Mouse (Mus musculus): ENCODE data around the gene Ncf2. TPM values are rescaled to one million over a fixed set of nuclear protein-coding genes. Genes with fewer than 3 reads are reported as not detected.

The Ncf2 gene
- polyA plus RNA-seq (2011; ENCODE audit: insufficient read depth, insufficient read length, low read depth, missing spikeins): 1.4 and 1.6 TPM in 2 replicates

DNA sequence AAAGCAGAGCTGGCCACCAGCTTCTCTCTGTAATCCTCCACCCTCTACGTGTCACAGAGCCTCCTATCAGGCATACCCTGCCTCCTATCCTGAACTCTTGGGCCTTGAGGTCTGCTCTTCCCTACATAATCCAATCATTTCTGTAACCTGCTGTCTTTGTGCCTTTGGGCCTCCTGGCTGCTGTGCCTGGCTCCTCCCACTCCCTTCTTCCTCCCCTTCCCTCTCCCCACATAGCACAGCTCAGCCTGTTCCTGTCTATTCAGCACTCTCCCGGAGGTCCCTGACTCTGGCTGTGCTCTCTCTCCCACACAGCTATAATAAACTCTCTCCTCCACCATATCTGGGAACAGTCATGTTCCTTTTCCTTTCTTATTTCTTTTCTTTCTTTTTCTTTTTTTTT, at the start of gene Ncf2:
TSS of gene Ncf2 (plus strand) at position 298 of the 400 bp plus-strand sequence.
- no peaks in the 10 kb centered on the region for H3K27me3 ChIP-seq (ENCODE audit: control insufficient read depth, insufficient read depth, low read length, poor library complexity, severe bottlenecking)
- no peak within 1 kb of the TSS for H3K9ac ChIP-seq (ENCODE audit: low read depth, poor library complexity, severe bottlenecking)
- no peak within 1 kb of the TSS for H3K4me3 ChIP-seq (ENCODE audit: low read depth, low read length)
- no peak for TF ChIP-seq CTCF (IDR thresholded peaks at IDR 0.05; ENCODE audit: low read depth, low read length)
- no peak for TF ChIP-seq POLR2A (IDR thresholded peaks at IDR 0.05; ENCODE audit: insufficient read depth, low read length)
- no peak for TF ChIP-seq EP300 (IDR thresholded peaks at IDR 0.05; ENCODE audit: insufficient read depth, low read depth, low read length)
- no peak within 1 kb of the TSS for H3K27ac ChIP-seq (ENCODE audit: insufficient read depth, low read length)
- peaks cover 4% of the 10 kb centered on the region for H3K4me1 ChIP-seq (ENCODE audit: control insufficient read depth, insufficient read depth, low read length)
- H3K36me3 ChIP-seq (ENCODE audit: control insufficient read depth, insufficient read depth, low read length, poor library complexity, severe bottlenecking): no peaks in the 10 kb centered on the region
- no peaks in the 10 kb centered on the region for H3K9me3 ChIP-seq (replicated peaks; ENCODE audit: control insufficient read depth, insufficient read depth, low read length, poor library complexity, severe bottlenecking)

DNA sequence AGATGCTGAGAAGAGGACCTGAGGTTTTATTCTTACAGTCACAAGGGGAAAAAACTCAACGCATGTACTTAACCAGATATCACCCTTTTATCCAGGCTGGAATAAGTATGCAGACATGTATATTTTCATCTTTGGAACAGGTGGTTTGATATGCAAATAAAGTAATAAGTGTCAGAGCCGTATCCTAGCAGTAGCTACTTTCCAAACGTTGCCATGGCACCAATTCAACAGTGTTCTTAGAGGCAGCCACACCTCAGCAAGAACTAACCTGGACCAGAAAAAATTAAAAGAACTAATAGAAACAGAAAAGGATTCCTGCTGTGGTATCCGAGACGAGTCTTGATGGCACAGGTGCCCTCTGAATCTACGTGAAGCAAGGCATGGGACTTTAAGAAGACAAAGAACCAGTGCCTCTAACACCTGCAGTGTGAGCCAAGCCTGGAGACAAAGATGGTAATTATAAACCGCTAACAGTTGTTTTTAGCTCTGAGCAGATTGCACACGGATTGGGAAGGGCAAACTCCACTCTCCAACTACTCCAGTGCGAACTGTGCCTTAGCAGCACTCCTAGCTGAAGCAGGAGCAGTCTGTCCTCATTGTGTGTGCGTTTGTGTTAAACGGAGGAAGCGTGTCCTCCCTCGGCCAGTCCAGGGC, 49.6 kb upstream of the Ncf2 start, which contains the start of gene Apobec4:
TSS of gene Apobec4 (plus strand) at position 240 of the 654 bp plus-strand sequence.
- Histone ChIP-seq H3K9ac (ENCODE audit: low read depth, poor library complexity, severe bottlenecking) (no peak within 1 kb of the TSS), H3K27ac (ENCODE audit: insufficient read depth, low read length) (no peak within 1 kb of the TSS), H3K9me3 (replicated peaks; ENCODE audit: control insufficient read depth, insufficient read depth, low read length, poor library complexity, severe bottlenecking) (no peaks in the 10 kb centered on the region), H3K27me3 (ENCODE audit: control insufficient read depth, insufficient read depth, low read length, poor library complexity, severe bottlenecking) (no peaks in the 10 kb centered on the region), H3K36me3 (ENCODE audit: control insufficient read depth, insufficient read depth, low read length, poor library complexity, severe bottlenecking) (no peaks in the 10 kb centered on the region), H3K4me1 (ENCODE audit: control insufficient read depth, insufficient read depth, low read length) (no peaks in the 10 kb centered on the region), H3K4me3 (ENCODE audit: low read depth, low read length) (no peak within 1 kb of the TSS)
- TF ChIP-seq CTCF (IDR thresholded peaks at IDR 0.05; ENCODE audit: low read depth, low read length): no peak
- TF ChIP-seq POLR2A (IDR thresholded peaks at IDR 0.05; ENCODE audit: insufficient read depth, low read length): no peak
- TF ChIP-seq EP300 (IDR thresholded peaks at IDR 0.05; ENCODE audit: insufficient read depth, low read depth, low read length): no peak

DNA sequence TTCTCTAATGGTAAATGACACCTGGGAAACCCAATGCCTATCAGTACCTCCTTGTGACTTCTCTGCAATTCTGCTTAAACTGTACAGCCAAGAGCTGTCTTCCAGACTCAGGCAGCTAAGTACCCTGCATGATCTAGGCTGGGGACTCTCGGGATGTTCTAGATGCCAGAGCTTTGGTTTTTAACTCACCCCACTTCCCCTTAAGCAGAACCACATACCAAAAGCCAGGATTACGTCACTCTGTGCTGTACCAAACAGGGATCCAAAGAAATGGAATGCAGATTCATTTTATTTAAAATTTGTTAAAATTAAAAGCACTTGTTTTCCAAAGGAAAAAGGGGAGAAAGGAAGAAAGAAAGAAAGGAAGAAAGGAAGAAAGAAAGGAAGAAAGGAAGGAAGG, 38.2 kb upstream of the Ncf2 start:
- H3K4me3 ChIP-seq (ENCODE audit: low read depth, low read length): no peak overlapping the region
- no peaks in the 10 kb centered on the region for H3K9me3 ChIP-seq (replicated peaks; ENCODE audit: control insufficient read depth, insufficient read depth, low read length, poor library complexity, severe bottlenecking)
- no peak overlapping the region for H3K27ac ChIP-seq (ENCODE audit: insufficient read depth, low read length)
- peaks cover 4% of the 10 kb centered on the region; the same call in 1 of the 2 replicates for H3K27me3 ChIP-seq (ENCODE audit: control insufficient read depth, insufficient read depth, low read length, poor library complexity, severe bottlenecking)
- H3K36me3 ChIP-seq (ENCODE audit: control insufficient read depth, insufficient read depth, low read length, poor library complexity, severe bottlenecking): no peaks in the 10 kb centered on the region
- no peak for TF ChIP-seq CTCF (IDR thresholded peaks at IDR 0.05; ENCODE audit: low read depth, low read length)
- TF ChIP-seq POLR2A (IDR thresholded peaks at IDR 0.05; ENCODE audit: insufficient read depth, low read length): no peak
- TF ChIP-seq EP300 (IDR thresholded peaks at IDR 0.05; ENCODE audit: insufficient read depth, low read depth, low read length): no peak
- no peaks in the 10 kb centered on the region for H3K4me1 ChIP-seq (ENCODE audit: control insufficient read depth, insufficient read depth, low read length)
- H3K9ac ChIP-seq (ENCODE audit: low read depth, poor library complexity, severe bottlenecking): no peak overlapping the region

DNA sequence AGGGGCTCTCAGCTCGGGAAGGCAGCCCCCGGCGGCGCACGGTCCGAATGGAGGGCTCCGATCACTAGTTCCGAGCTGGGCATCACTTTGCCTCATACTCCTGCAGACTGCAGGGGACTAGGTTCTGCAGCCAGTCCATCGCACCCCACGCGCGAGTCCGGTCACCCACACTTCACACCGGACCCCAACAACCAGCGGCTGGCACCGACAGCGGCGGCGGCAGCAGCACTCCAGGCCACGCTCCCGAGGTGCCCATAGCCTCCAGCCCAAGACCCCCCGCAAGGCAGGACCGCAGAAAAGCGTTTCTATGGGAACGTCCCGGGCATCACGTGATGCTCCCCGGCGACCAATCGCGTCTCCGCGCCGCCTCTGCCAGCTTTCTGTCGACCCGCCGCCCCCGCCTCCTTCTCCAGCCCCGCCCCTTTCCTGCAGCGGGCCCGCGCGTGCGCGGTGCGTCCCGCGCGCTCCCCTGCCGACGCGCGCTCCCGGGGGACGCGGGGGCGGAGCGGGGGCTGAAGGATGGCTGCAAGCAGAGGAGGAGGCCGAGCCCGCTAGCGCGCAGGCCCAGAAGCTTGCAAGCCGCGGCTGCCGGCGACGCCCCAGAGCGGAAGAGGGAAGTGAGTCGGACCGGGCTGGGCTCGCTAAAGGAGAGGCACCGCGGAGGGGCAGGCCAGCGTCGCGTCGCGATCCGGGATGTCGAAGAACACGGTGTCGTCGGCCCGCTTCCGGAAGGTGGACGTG, 33.8 kb upstream of the Ncf2 start, which contains the start of the genes Rgl1 and Arpc5:
TSS of gene Rgl1 (minus strand) at position 320 of the 741 bp plus-strand sequence.
TSS of gene Arpc5 (plus strand) at position 511 of the 741 bp plus-strand sequence.
- H3K27ac ChIP-seq (ENCODE audit: insufficient read depth, low read length): no peak within 1 kb of the TSS
- H3K4me3 ChIP-seq (ENCODE audit: low read depth, low read length): peak within 1 kb of the TSS; percentile 97
- H3K4me1 ChIP-seq (ENCODE audit: control insufficient read depth, insufficient read depth, low read length): no peaks in the 10 kb centered on the region
- no peaks in the 10 kb centered on the region for H3K9me3 ChIP-seq (replicated peaks; ENCODE audit: control insufficient read depth, insufficient read depth, low read length, poor library complexity, severe bottlenecking)
- TF ChIP-seq POLR2A (IDR thresholded peaks at IDR 0.05; ENCODE audit: insufficient read depth, low read length) (peak; percentile 72), CTCF (IDR thresholded peaks at IDR 0.05; ENCODE audit: low read depth, low read length) (no peak)
- H3K36me3 ChIP-seq (ENCODE audit: control insufficient read depth, insufficient read depth, low read length, poor library complexity, severe bottlenecking): peaks cover 21% of the 10 kb centered on the region
- H3K27me3 ChIP-seq (ENCODE audit: control insufficient read depth, insufficient read depth, low read length, poor library complexity, severe bottlenecking): peaks cover 4% of the 10 kb centered on the region; the same call in 1 of the 2 replicates
- H3K9ac ChIP-seq (ENCODE audit: low read depth, poor library complexity, severe bottlenecking): peak within 1 kb of the TSS; percentile 90

DNA sequence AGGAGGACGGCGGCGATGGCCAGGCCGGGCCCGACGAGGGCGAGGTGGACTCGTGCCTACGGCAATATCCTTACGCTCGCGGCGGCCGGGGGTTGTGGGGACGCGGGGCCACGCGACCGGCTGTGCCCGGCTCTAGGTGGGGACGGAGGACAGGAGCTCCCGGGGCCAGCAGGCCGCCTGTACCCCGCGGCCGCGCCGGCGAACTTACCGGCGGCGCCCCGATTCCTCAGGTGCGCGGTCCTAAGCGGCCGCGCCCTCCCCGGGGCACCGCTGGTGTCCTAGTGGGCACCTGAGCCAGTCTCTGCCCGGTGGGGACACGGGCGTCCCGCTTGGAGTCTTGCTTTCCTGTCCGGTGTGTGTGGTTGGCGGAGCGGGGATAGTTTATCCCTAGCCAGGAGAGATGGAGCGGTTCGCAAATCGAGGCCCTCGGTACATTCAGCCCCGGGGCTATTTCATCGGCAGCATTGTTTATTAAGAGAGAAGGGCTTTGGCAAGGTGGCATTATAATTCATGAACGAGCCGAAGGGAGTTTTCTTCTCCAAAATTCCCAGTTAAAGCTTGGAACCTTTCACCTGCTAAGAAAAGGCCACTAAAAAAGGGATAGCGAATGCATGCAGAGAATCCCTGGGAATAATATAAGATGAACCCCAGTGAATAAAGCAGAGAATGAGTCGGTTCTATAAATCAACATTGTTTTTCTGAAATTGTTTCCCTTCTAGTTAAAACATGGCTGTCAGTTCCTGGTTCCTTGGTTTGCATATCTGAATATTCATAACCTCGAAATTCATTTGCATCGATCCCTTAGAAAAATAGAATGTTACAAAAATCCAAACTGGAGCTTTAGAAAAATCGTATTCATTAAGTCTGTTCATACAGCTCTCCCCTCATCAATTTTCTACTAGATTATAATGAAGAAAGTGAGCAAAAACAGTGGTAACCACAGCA, 32.9 kb upstream of the Ncf2 start:
- H3K9me3 ChIP-seq (replicated peaks; ENCODE audit: control insufficient read depth, insufficient read depth, low read length, poor library complexity, severe bottlenecking): no peaks in the 10 kb centered on the region
- peaks cover 29% of the 10 kb centered on the region for H3K36me3 ChIP-seq (ENCODE audit: control insufficient read depth, insufficient read depth, low read length, poor library complexity, severe bottlenecking)
- peak overlapping the region; percentile 97 for H3K4me3 ChIP-seq (ENCODE audit: low read depth, low read length)
- no peak overlapping the region for H3K27ac ChIP-seq (ENCODE audit: insufficient read depth, low read length)
- H3K27me3 ChIP-seq (ENCODE audit: control insufficient read depth, insufficient read depth, low read length, poor library complexity, severe bottlenecking): peaks cover 4% of the 10 kb centered on the region; the same call in 1 of the 2 replicates
- H3K4me1 ChIP-seq (ENCODE audit: control insufficient read depth, insufficient read depth, low read length): no peaks in the 10 kb centered on the region
- H3K9ac ChIP-seq (ENCODE audit: low read depth, poor library complexity, severe bottlenecking): peak overlapping the region; percentile 90
- no peak for TF ChIP-seq POLR2A (IDR thresholded peaks at IDR 0.05; ENCODE audit: insufficient read depth, low read length)

All from ES-Bruce4 (cell line).